ENCODE assay signal across 11 mouse cellular contexts in the genomic region with DNA sequence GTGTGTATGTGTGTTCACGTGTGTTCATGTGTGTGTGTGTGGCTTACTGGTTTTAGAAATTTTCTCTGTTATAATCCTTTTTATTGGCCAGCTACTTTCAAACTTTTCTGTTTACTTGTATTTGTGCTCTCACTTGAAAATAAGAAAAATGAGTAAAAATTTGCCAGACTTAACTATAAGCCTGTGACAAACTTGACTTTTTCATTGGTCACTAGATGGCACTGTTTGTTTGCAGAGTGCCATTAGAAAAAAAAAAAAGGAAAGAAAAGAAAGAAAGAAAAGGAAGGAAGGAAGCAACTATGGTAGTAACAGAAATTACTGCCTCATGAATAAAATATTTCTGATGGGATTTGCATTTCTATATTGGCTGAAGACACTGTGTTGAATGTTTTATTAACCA. TPM values are rescaled to one million over a fixed set of nuclear protein-coding genes. Genes with fewer than 3 reads are reported as not detected.
A peak's percentile ranks its signal among the peaks of the same experiment; 100 is the strongest.
DNase-seq lines count a peak whose midpoint lies in the region; TF ChIP-seq lines count a peak whose summit lies in the region.
"Had no signal": no experiment of that assay in that cellular context is flagged by ENCODE, and none has a peak within 500 bp of the region (broad histone marks: within the 10 kb centered on the region; RNA-seq: fewer than 3 reads in every experiment).

No protein-coding gene starts in this region.

- peak; percentile 87 for TF ChIP-seq CTCF in layer of hippocampus, adult 2 months (conservative IDR thresholded peaks at IDR 0.05)

- H3K27ac ChIP-seq in layer of hippocampus, adult 2 months, result no peak overlapping the region
- H3K27ac ChIP-seq: heart, embryonic 15.5 days; limb, embryonic 12.5 days had no signal

- H3K4me3 ChIP-seq in layer of hippocampus, adult 2 months, result no peak overlapping the region
- H3K4me3 ChIP-seq: heart, embryonic 15.5 days; limb, embryonic 12.5 days had no signal

- DNase-seq in cerebellum, postnatal 10 days, result peak; percentile 17 to 56
- DNase-seq in cerebellum, postnatal 4 days (ENCODE audit: low spot score in 2 of 2), result no peak
- no peak for DNase-seq in layer of hippocampus, adult 2 months (ENCODE audit: low spot score in 2 of 2)
- no peak for DNase-seq in layer of hippocampus, adult 18-20 months (ENCODE audit: low spot score in 2 of 2)
- DNase-seq in A20 (ENCODE audit: low read depth, low spot score), result peak; percentile 28
- DNase-seq in embryo, embryonic 11 days, result peak; percentile 53
- no peak for DNase-seq in adrenal gland, adult 2 months
- no peak for DNase-seq in cerebellum, adult 11 months
- DNase-seq: adrenal gland, adult 8-10 months had no signal

RNA-seq across cellular contexts. Expression of a gene that starts 19.8 kb away (rescaled TPM):
- 10 to 100 TPM; 57.6 to 60.4 TPM for total RNA-seq in layer of hippocampus, adult 2 months (2021)
- total RNA-seq in layer of hippocampus, adult 18-20 months (2021), result 10 to 100 TPM; 60.2 to 60.5 TPM
- 10 to 100 TPM; 34.2 to 39.6 TPM for total RNA-seq in adrenal gland, adult 2 months (2021)
- polyA plus RNA-seq in adrenal gland, adult 2 months (2012; rRNA removed), result 12.7 and 13.4 TPM in 2 replicates

RNA-seq across cellular contexts. Expression of a gene that starts 20.0 kb away (rescaled TPM):
- total RNA-seq in layer of hippocampus, adult 2 months (2021), result 10 to 100 TPM; 28.3 to 29.2 TPM
- 10 to 100 TPM; 25.1 to 27.0 TPM for total RNA-seq in layer of hippocampus, adult 18-20 months (2021)
- 10 to 100 TPM; 38.0 to 41.9 TPM for total RNA-seq in adrenal gland, adult 2 months (2021)
- polyA plus RNA-seq in adrenal gland, adult 2 months (2012; rRNA removed), result 5.2 and 6.1 TPM in 2 replicates

Comparison
In these comparisons a context has a peak if more than half of its experiments do, and no peak if none do; other contexts are left out.
1. DNase-seq: peak in cerebellum, postnatal 10 days (2 of 2), A20 (single experiment) and embryo, embryonic 11 days (single experiment); none in cerebellum, postnatal 4 days (0 of 2), layer of hippocampus, adult 2 months (0 of 2), layer of hippocampus, adult 18-20 months (0 of 2), adrenal gland, adult 2 months (single experiment) and cerebellum, adult 11 months (single experiment).